Mouse (Mus musculus): ENCODE results near the gene Pak1. TPM values are rescaled to one million over a fixed set of nuclear protein-coding genes. Genes with fewer than 3 reads are reported as not detected.

The Pak1 gene
- total RNA-seq, 2 experiments from 2014 or later: 106 to 120 TPM

DNA sequence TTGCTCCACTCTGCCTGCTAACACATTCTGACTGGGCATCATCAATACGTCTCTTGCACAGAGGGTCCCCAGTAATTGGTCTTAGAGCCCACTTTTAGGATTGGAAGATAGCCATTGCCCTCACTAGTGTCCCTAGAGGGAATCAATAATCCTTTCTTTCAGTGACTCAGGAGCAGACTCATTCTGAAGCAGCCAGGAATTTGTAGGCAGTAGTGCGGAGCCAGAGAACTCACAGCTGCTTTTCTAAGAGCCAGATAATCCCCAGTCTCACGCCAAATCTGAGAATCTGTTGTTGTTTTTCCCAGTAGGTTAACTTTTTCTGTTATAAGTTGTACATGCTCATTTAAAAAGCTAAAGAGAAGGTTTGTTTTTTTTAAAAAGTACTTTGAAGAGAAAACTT lies 13.0 kb upstream of the Pak1 start:
- intact Hi-C loops (cut with DNase I; ENCODE audit: low total_unique reads): no loop called here
- DNase-seq: no peak

GRCm38 (mm10) chr7:97775923-97776322 lies 12.4 kb upstream of the Pak1 start:
- no peak for DNase-seq
- intact Hi-C loops (cut with DNase I; ENCODE audit: low total_unique reads): no loop called here

DNA sequence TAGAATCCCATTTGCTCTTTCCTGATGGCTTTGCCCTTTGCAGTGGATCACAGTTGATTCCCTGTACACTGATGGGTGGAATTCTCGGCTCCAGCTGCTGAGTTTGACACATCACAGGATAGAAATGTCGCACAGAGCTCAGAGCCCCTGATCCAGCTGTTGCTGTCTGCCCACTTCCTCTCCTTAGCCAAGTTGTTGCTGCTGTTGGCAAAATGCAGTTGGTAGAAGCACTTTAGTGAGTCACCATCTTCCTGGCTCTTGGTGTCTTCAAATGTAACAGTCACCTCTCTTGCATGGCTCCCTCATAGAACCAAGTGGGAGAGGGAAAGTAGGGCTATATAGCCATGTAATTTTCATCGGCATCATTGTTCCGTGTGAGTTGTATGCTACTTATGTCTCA lies 11.2 kb upstream of the Pak1 start:
- intact Hi-C loops (cut with DNase I; ENCODE audit: low total_unique reads): no loop called here
- no peak for DNase-seq

DNA sequence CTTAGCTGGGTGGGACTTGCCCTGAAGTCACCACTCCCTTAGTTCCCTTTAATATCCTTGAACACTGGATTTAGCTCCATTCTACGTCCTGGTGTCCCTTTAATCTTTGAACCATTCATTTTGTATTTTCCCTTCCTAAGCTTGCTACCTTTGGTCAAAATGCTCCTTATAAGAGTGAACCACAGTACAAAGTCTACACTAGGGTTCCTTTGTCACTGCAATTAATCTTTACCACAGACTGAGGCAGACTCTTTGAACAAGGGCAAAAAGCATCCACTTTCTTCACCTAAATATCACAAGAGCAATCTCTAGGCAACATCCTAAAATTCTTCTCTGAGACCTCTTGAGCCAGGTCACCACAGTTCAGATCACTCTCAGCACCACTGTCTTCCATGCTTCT lies 8.1 kb upstream of the Pak1 start:
- no peak for DNase-seq
- intact Hi-C loops (cut with DNase I; ENCODE audit: low total_unique reads): no loop called here

DNA sequence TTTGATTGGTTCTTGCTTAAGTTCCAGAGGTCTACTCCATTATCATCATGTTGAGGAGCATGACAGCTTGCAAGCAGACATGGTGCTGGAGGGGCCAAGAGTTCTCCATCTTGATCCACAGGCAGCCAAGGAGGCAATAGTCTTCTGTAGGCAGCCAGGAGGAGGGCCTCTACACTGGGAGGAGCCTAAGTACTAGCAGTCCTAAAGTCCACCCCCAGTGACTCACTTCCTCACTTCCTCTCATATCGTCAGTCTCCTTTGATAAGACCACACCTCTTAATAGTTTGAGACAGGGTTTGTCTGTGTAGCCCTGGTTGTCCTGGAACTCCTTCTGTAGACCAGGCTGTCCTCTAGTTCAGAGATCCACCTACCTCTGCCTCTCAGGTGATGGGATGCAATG lies 7.5 kb upstream of the Pak1 start:
- DNase-seq: no peak
- intact Hi-C loops (cut with DNase I; ENCODE audit: low total_unique reads): no loop called here

- intact Hi-C loops (cut with DNase I; ENCODE audit: low total_unique reads): no loop called here
- no peak for DNase-seq
These were observed 6.8 kb upstream of the Pak1 start for GRCm38 (mm10) chr7:97781496-97781895.

DNA sequence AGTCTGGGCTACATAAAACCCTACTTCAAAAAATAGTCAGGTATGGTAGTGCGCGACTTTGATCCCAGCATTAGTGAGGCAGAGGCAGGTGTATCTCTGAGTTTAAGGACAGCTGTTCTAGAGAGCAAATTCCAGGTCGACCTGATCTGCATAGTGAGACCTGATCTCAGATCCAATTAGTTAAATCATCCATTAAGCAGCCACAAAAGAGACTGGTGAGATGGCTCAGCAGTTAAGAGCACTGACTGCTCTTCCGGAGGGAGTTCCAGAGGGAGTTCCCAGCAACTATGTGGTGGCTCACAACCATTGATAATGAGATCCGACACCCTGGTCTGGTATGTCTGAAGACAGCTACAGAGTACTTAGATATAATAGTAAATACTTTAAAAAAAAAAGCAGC lies 4.8 kb upstream of the Pak1 start:
- intact Hi-C loops (cut with DNase I; ENCODE audit: low total_unique reads): no loop called here
- DNase-seq: no peak

GRCm38 (mm10) chr7:97788669-97789483 lies 535 bp downstream of the Pak1 start:
- no peak for DNase-seq
- intact Hi-C loops (cut with DNase I; ENCODE audit: low total_unique reads): no loop called here

- intact Hi-C loops (cut with DNase I; ENCODE audit: low total_unique reads): no loop called here
- DNase-seq: no peak
These were observed 1.9 kb downstream of the Pak1 start for GRCm38 (mm10) chr7:97790272-97790671.

- intact Hi-C loops (cut with DNase I; ENCODE audit: low total_unique reads): no loop called here
These were observed 4.0 kb downstream of the Pak1 start for GRCm38 (mm10) chr7:97792324-97792723.

DNA sequence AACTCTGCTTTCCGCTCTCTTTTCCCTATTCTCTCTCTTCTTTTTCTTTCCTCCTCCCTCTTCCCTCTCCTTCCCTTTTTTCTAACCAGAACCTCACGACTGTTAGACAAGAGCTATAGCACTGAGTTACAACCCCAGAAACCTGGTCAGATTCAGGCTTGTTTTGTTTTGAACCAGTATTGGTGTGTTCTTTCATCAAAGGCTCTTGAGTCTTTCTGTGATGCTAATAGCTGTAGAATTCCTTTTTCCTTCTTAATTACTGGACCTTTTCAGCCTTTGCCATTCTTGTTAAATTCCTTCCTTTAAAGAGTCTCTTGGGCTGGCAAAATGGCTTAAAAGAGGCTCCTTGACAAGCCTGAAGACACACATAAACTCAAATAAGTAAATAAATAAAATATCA lies 14.8 kb downstream of the Pak1 start:
- no peak for DNase-seq
- intact Hi-C loops (cut with DNase I; ENCODE audit: low total_unique reads): no loop called here

More at GRCm38 (mm10) chr7:97792324-97792723, 4.0 kb downstream of the Pak1 start:
- DNase-seq: no peak

DNA sequence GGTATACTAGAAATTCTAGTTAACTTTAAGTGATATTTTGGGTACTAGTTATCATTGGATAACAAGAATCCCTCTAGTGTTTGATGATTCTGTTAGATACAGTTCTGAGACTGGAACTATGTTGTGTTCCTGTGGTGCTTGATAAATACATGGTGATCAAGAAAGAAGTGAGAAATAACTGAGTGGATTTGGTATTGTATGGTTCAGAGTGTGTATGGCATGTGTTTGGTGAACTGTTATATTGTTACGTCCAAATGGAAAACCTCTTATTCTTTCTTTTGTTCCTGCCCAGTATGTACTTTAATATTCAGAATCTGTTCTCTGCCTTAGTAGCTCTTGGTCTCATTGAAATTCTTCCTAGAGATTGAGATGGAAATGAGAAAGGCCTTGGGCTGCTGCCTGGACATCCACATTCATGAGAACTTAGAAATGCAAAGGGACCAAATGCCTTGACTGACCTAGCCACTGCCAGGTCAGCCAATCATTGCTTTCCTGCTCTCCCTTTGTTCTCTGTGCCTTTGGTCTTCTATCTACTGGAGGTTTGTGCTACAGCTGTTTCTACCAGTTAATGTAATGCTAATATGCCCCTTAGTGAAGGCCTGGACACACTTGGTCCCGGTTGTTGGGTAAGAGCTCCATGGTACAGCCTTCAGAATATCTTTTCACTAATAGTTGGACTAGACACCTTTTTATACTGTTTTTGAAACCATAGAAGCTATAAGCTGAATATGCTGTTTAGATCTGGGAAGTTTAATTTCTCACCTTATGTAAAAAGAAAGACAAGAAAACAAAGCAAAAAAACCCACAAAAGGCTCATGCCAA lies 16.1 kb downstream of the Pak1 start:
- intact Hi-C loops (cut with DNase I; ENCODE audit: low total_unique reads): no loop called here

GRCm38 (mm10) chr7:97805067-97805365 lies 16.7 kb downstream of the Pak1 start:
- no peak for DNase-seq
- intact Hi-C loops (cut with DNase I; ENCODE audit: low total_unique reads): no loop called here

More for the DNA sequence above, 16.1 kb downstream of the Pak1 start:
- no peak for DNase-seq

DNA sequence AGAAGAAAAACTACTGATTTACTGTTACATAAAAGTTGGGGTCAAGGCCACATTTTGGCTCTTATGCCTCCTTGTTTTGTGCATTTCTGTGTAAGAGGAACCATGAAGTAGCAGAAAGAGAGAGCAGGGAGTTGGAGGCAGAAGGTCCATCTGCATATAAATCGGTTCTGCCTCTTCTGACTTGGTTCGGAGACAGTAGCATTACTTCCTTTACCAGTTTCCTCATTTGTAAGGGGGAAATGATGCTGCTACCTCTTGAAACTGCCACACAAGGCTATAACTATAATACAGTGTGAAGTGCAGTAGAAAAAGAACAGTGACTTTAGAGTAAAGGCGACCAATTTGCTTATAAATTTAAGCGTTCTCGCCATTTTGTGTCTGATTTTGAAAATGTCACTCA lies 21.0 kb downstream of the Pak1 start:
- intact Hi-C loops (cut with DNase I; ENCODE audit: low total_unique reads): no loop called here
- DNase-seq: no peak

GRCm38 (mm10) chr7:97821875-97822274 lies 33.5 kb downstream of the Pak1 start:
- intact Hi-C loops (cut with DNase I; ENCODE audit: low total_unique reads): no loop called here
- no peak for DNase-seq

GRCm38 (mm10) chr7:97829091-97829490 lies 40.8 kb downstream of the Pak1 start:
- no peak for DNase-seq
- intact Hi-C loops (cut with DNase I; ENCODE audit: low total_unique reads): no loop called here

- no peak for DNase-seq
These were observed 42.4 kb downstream of the Pak1 start for GRCm38 (mm10) chr7:97830739-97831138.

DNA sequence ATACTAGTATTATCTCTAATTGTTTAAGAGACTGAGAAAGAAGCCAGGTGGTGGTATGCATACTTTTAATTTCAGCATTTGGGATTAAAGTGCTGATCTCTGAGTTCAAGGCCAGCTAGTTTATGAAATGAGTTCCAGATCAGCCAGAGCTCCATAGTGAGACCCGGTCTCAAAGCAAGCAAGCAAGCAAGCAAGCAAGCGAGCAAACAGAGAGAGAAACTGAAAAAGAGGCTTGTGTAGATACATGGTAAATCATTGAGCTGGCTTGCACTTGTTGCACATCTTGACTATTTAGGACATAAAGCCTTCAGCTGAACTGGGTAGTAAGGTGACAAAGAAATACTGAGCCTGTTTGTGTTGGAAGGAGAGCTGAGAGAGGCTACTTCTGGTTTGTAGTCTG lies 44.6 kb downstream of the Pak1 start:
- intact Hi-C loops (cut with DNase I; ENCODE audit: low total_unique reads): no loop called here
- no peak for DNase-seq

More at GRCm38 (mm10) chr7:97830739-97831138, 42.4 kb downstream of the Pak1 start:
- intact Hi-C loops (cut with DNase I; ENCODE audit: low total_unique reads): no loop called here

DNA sequence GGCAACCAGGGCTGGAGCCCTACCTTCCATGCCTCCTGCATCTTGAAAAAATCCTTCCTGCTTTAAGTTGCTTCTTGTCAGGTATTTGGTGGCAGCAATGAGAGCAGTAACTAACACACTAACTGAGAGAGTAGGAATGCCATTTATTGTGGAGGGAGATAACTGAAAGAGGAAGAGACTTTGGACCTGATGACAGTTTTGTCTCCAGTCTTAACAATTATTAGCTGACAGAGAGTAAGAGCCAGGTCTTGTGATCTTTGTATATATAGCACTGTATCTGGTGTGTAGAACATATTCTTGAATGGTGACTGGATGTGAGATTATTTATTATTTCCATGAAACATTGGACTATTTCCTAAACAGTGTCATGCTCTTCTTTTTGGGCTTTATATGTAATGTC lies 50.2 kb downstream of the Pak1 start:
- intact Hi-C loops (cut with DNase I; ENCODE audit: low total_unique reads): no loop called here
- no peak for DNase-seq

DNA sequence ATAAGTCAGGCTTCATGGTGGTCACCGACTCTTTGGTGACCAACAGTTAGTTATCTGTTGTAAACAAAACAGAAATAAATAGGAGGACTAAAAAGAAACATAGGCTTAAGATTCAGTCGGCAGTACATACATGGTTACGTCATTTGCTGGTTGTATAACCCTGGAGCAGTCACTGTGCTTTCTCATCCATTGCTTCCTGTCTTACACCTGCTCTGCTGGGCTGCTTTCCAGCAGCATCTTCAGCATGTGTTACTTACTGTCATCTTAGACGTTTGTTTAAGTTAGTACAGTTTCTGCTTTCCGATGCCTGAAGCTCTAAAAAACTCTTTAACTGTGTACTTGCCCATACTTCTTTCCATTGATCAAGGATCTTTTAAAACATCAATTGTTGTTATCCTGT lies 53.0 kb downstream of the Pak1 start:
- no peak for DNase-seq
- intact Hi-C loops (cut with DNase I; ENCODE audit: low total_unique reads): no loop called here

DNA sequence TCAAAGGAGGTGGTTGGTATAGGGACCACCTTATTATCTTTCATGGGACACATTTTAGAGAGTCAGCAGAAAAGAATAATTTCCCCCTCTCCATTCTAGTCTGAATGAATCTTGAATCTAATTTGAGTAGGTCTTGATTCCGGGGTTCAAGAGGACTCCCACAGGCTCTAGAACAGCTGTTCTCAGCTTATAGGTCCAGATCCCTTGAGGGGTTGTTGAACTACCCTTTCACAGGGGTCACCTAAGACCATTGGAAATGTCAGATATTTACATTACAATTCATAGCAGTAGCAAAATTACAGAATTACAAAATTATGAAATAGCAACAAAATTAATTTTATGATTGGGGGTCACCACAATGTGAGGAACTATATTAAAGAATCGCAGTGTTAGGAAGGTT lies 54.0 kb downstream of the Pak1 start:
- no peak for DNase-seq
- intact Hi-C loops (cut with DNase I; ENCODE audit: low total_unique reads): no loop called here

Measured in gastrocnemius, postnatal 14 days (tissue).